Comparison of ENCODE assay signal across 17 mouse cellular contexts in genomic region chr2:28912039-28912700, GRCm38 (mm10). TPM values are rescaled to one million over a fixed set of nuclear protein-coding genes. Genes with fewer than 3 reads are reported as not detected.
DNase-seq lines count a peak whose midpoint lies in the region; ATAC-seq lines count a peak whose summit lies in the region.
"Had no signal": no experiment of that assay in that cellular context is flagged by ENCODE, and none has a peak within 500 bp of the region (broad histone marks: within the 10 kb centered on the region; RNA-seq: fewer than 3 reads in every experiment).

No protein-coding gene starts in this region.

- no peak for ATAC-seq in hindbrain, embryonic 14.5 days (ENCODE audit: low FRiP score)
- ATAC-seq in midbrain, embryonic 16.5 days, result no peak
- ATAC-seq: Patski had no signal

- H3K4me1 ChIP-seq in hindbrain, embryonic 14.5 days (replicated peaks; ENCODE audit: control insufficient read depth, insufficient read depth, low read length), result peaks cover 21% of the 10 kb centered on the region; the same call in 1 of the 2 replicates
- peaks cover 26% of the 10 kb centered on the region for H3K4me1 ChIP-seq in midbrain, embryonic 16.5 days (ENCODE audit: control insufficient read depth, insufficient read depth, low read length)

- H3K27ac ChIP-seq in hindbrain, embryonic 14.5 days, result 0 out of 2 replicates have a peak overlapping the region, but pooled peaks have one; percentile 43
- peak overlapping the region; percentile 82 for H3K27ac ChIP-seq in midbrain, embryonic 16.5 days (ENCODE audit: low read length)
- H3K27ac ChIP-seq: embryonic facial prominence, embryonic 15.5 days; liver, embryonic 13.5 days; macrophage had no signal

- no peaks in the 10 kb centered on the region for H3K9me3 ChIP-seq in hindbrain, embryonic 14.5 days (ENCODE audit: control insufficient read depth, low read length)
- no peaks in the 10 kb centered on the region for H3K9me3 ChIP-seq in midbrain, embryonic 16.5 days (replicated peaks; ENCODE audit: control insufficient read depth, low read length, poor library complexity, severe bottlenecking)
- H3K9me3 ChIP-seq: embryonic facial prominence, embryonic 15.5 days; liver, embryonic 13.5 days had no signal

- peak overlapping the region; percentile 34; the same call in 1 of the 2 replicates for H3K4me2 ChIP-seq in hindbrain, embryonic 14.5 days (replicated peaks)
- H3K4me2 ChIP-seq in midbrain, embryonic 16.5 days (ENCODE audit: low read length), result peak overlapping the region; percentile 49
- H3K4me2 ChIP-seq: embryonic facial prominence, embryonic 15.5 days; liver, embryonic 13.5 days had no signal

- DNase-seq in embryo, embryonic 10.5 days (ENCODE audit: low spot score), result peak; percentile 53
- no peak for DNase-seq in embryo, embryonic 10 days (ENCODE audit: low spot score)
- DNase-seq in ZHBTc4 (ENCODE audit: low read depth, low spot score), result peak; percentile 12
- peak; percentile 36 for DNase-seq in hindbrain, embryonic 14.5 days (ENCODE audit: low spot score)
- DNase-seq in urinary bladder, postnatal 25 days (ENCODE audit: low spot score), result no peak
- DNase-seq in adrenal gland, postnatal 25 days, result no peak
- no peak for DNase-seq in layer of hippocampus, adult 9-10 months (ENCODE audit: low spot score)
- DNase-seq: adrenal gland, adult 2 months; kidney, postnatal 25 days; liver, embryonic 13.5 days had no signal

- under 1% methylated on average over 33 of the region's 33 CpGs for WGBS in hindbrain, embryonic 14.5 days
- under 1% methylated on average over 33 of the region's 33 CpGs for WGBS in midbrain, embryonic 16.5 days

- no peaks in the 10 kb centered on the region for H3K36me3 ChIP-seq in hindbrain, embryonic 14.5 days (replicated peaks; ENCODE audit: control insufficient read depth, insufficient read depth)
- H3K36me3 ChIP-seq in midbrain, embryonic 16.5 days (ENCODE audit: control insufficient read depth, insufficient read depth, low read length), result no peaks in the 10 kb centered on the region
- H3K36me3 ChIP-seq: embryonic facial prominence, embryonic 15.5 days; liver, embryonic 13.5 days had no signal

- peak overlapping the region; percentile 3; the same call in 1 of the 2 replicates for H3K9ac ChIP-seq in hindbrain, embryonic 14.5 days
- peak overlapping the region; percentile 35 for H3K9ac ChIP-seq in midbrain, embryonic 16.5 days (ENCODE audit: low read depth, low read length)
- H3K9ac ChIP-seq: embryonic facial prominence, embryonic 15.5 days; liver, embryonic 13.5 days had no signal

- H3K27me3 ChIP-seq in hindbrain, embryonic 14.5 days (ENCODE audit: control insufficient read depth, insufficient read depth, low read length), result peaks cover 95% of the 10 kb centered on the region
- H3K27me3 ChIP-seq in midbrain, embryonic 16.5 days (ENCODE audit: control insufficient read depth, insufficient read depth, low read depth, low read length), result peaks cover 62% of the 10 kb centered on the region

- H3K4me3 ChIP-seq in hindbrain, embryonic 14.5 days (replicated peaks; ENCODE audit: low read length), result peak overlapping the region; percentile 29
- H3K4me3 ChIP-seq in midbrain, embryonic 16.5 days (ENCODE audit: low read depth, low read length), result peak overlapping the region; percentile 41
- H3K4me3 ChIP-seq: liver, embryonic 13.5 days had no signal

RNA-seq across cellular contexts. Expression of gene Barhl1, which starts 4.3 kb away (rescaled TPM):
- 25.9 and 28.7 TPM in 2 replicates for polyA plus RNA-seq in hindbrain, embryonic 14.5 days (2014; fragmentation: Nextera tagmentation; extraction: Ambion mirVana)
- polyA plus RNA-seq in midbrain, embryonic 16.5 days (2015; fragmentation: Nextera tagmentation; extraction: Ambion mirVana), result 28.9 and 35.2 TPM in 2 replicates
- not detected in 2 replicates for total RNA-seq in adrenal gland, postnatal 25 days (2021)
- total RNA-seq: adrenal gland, adult 2 months; gastrocnemius, adult 18-20 months had no signal
- polyA plus RNA-seq: embryonic facial prominence, embryonic 15.5 days; heart, embryonic 11.5 days; liver, embryonic 13.5 days; macrophage; thymus, postnatal 0 days had no signal

Comparison
In these comparisons a context has a peak if more than half of its experiments do, and no peak if none do; other contexts are left out.
1. DNase-seq: peak in embryo, embryonic 10.5 days (single experiment), ZHBTc4 (single experiment) and hindbrain, embryonic 14.5 days (single experiment); none in embryo, embryonic 10 days (single experiment), urinary bladder, postnatal 25 days (single experiment), adrenal gland, postnatal 25 days (single experiment) and layer of hippocampus, adult 9-10 months (single experiment).